Mouse (Mus musculus) heart, embryonic 12.5 days (tissue): ENCODE results near the gene 4933402D24Rik. TPM values are rescaled to one million over a fixed set of nuclear protein-coding genes. Genes with fewer than 3 reads are reported as not detected.

Experiments used
- ATAC-seq: fragments of 200-750 bp; cut with Nextera tagmentation; 2 replicates; pipeline ENCODE4 v1.8.0; 2017; ENCODE audit warnings: moderate TSS enrichment, moderate library complexity; ENCODE audit not compliant: insufficient number of reproducible peaks, low FRiP score
- H3K27ac ChIP-seq: fragments of 300-500 bp; sonication (generic); 2 replicates; pipeline ENCODE4 v1.5.1; 2016; ENCODE audit warnings: mild to moderate bottlenecking, moderate library complexity; ENCODE audit not compliant: poor library complexity, severe bottlenecking
- H3K27me3 ChIP-seq: fragments of 300-500 bp; sonication (generic); replicated peaks from 2 replicates; pipeline ENCODE4 v1.6.1; 2016; ENCODE audit warnings: mild to moderate bottlenecking, moderate library complexity
- H3K36me3 ChIP-seq: fragments of 300-500 bp; sonication (generic); 2 replicates; pipeline ENCODE4 v1.6.1; 2016; ENCODE audit warnings: mild to moderate bottlenecking, moderate library complexity
- H3K4me1 ChIP-seq: fragments of 300-500 bp; sonication (generic); replicated peaks from 2 replicates; pipeline ENCODE4 v1.6.1; 2016; ENCODE audit warnings: mild to moderate bottlenecking
- H3K4me2 ChIP-seq: fragments of 300-500 bp; sonication (generic); 2 replicates; pipeline ENCODE4 v1.6.1; 2016; ENCODE audit warnings: mild to moderate bottlenecking, moderate library complexity
- H3K4me3 ChIP-seq: fragments of 300-500 bp; sonication (generic); 2 replicates; pipeline ENCODE4 v1.5.1; 2016; ENCODE audit warnings: mild to moderate bottlenecking
- H3K9ac ChIP-seq: fragments of 300-500 bp; sonication (generic); 2 replicates; pipeline ENCODE4 v1.6.1; 2016; ENCODE audit warnings: mild to moderate bottlenecking, moderate library complexity
- H3K9me3 ChIP-seq: fragments of 300-500 bp; sonication (generic); replicated peaks from 2 replicates; pipeline ENCODE4 v1.6.1; 2016; ENCODE audit warnings: mild to moderate bottlenecking, moderate library complexity
- WGBS: fragments of 180-500 bp; shearing (Covaris S2); methylation state at CpG from one replicate; pipeline ENCODE4 v1.1.7; 2016; 5-methylcytosine and 5-hydroxymethylcytosine counted together
- polyA plus RNA-seq: library from polyadenylated mRNA; unstranded; fragments of >200 nt; fragmentation: Nextera tagmentation; extraction: Ambion mirVana; gene quantifications from 2 replicates; pipeline ENCODE4 v1.2.1, GENCODE M21; 2016

The 4933402D24Rik gene
- polyA plus RNA-seq = 0.15 and 0.24 TPM in 2 replicates

DNA sequence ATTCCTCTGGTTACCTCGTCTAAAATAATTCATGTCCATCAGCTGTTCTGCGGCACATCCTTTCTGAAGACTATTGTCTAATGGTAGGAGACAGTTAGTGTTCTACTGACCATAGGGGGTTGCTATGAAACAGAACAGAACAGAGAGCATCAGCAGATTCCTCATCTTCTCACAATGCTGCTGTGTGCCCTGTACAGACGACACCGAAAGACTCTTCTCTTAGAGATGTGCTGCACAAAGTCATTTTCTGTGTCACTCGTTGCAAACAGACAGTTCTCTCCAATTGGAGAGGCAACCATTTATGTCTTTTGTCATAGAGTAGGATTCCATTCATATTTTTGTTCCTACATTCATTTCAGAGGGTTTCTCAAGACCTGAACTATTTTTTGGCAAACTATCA is at the start of gene 4933402D24Rik:
TSS of gene 4933402D24Rik (minus strand) at position 101 of the 400 bp plus-strand sequence.
- no peaks in the 10 kb centered on the region for H3K9me3 ChIP-seq
- no peak for ATAC-seq
- H3K27me3 ChIP-seq = no peaks in the 10 kb centered on the region
- H3K4me3 ChIP-seq = no peak within 1 kb of the TSS
- H3K36me3 ChIP-seq = no peaks in the 10 kb centered on the region
- WGBS = 78% methylated on average over 5 of the region's 5 CpGs
- no peak within 1 kb of the TSS for H3K9ac ChIP-seq
- no peak within 1 kb of the TSS for H3K4me2 ChIP-seq
- H3K4me1 ChIP-seq = 0 out of 2 replicates have a peak, but pooled peaks cover 3% of the 10 kb centered on the region
- H3K27ac ChIP-seq = no peak within 1 kb of the TSS

DNA sequence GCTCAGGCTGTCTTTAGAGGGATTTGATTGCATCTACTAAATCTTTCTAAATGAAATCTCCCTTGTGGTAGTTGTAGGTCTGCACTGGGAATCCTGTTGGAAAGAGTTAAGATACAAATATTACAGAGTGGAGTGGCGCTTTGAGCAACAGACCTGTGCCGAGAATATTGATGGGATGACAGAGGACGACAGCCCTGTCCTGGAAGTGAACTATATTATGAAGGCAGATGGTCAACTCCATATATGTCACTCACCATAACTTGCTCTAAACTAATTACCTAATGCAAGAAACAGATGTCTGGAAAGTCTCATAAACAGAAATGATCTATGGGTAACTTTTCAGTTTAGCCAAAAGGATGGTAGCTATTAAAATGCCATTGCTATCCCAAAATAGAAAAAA is 39.5 kb upstream of the 4933402D24Rik start:
- Histone ChIP-seq H3K4me2 (no peak overlapping the region), H3K9me3 (no peaks in the 10 kb centered on the region), H3K9ac (no peak overlapping the region), H3K4me1 (no peaks in the 10 kb centered on the region), H3K27ac (no peak overlapping the region), H3K36me3 (no peaks in the 10 kb centered on the region), H3K4me3 (no peak overlapping the region), H3K27me3 (no peaks in the 10 kb centered on the region)
- no peak for ATAC-seq
- 72% methylated on average over 3 of the region's 3 CpGs for WGBS

DNA sequence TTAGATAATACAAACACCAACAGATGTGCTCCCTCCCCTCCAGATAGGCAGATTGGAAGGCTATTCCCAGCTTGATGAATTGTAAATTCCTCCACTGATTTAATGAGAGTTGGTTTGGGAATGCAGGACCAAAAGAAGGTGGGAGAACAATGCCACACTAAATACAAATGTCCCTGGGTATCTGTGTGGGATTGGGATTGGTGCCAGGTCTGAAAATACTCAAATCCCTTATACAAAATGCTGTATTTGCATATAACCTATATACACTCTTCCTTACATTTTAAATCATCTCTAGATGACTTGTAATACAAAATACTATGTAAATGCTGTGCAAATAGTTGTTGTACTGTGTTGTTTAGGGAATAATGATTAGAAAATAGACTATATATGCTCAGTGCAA is 36.0 kb upstream of the 4933402D24Rik start:
- ATAC-seq = no peak

DNA sequence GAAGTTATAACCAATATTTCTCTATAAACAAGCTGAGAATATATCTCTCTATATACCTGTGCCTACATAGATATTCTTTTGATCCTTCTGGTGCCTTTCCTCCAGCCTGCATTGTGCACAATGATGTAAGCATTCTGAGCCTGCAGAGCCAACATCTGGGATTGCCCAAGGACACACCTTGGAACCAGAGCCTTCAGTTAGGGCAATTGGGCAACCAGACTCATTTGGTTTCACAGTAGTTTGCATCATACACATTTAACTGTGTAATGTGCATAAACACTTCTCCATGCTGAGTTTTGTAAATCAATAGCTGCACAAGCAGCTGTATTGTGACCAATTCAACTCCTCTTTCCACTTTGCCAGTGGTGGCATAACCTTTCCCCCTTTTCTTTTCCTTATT is 25.3 kb upstream of the 4933402D24Rik start:
- H3K27ac ChIP-seq = no peak overlapping the region
- H3K9me3 ChIP-seq = no peaks in the 10 kb centered on the region
- no peaks in the 10 kb centered on the region for H3K36me3 ChIP-seq
- H3K4me1 ChIP-seq = no peaks in the 10 kb centered on the region
- ATAC-seq = no peak
- H3K9ac ChIP-seq = no peak overlapping the region
- H3K4me2 ChIP-seq = no peak overlapping the region
- H3K27me3 ChIP-seq = no peaks in the 10 kb centered on the region
- H3K4me3 ChIP-seq = no peak overlapping the region

More for the DNA sequence above, 36.0 kb upstream of the 4933402D24Rik start:
- Histone ChIP-seq H3K27ac (no peak overlapping the region), H3K9me3 (no peaks in the 10 kb centered on the region), H3K9ac (no peak overlapping the region), H3K4me3 (no peak overlapping the region), H3K36me3 (no peaks in the 10 kb centered on the region), H3K27me3 (no peaks in the 10 kb centered on the region), H3K4me1 (no peaks in the 10 kb centered on the region), H3K4me2 (no peak overlapping the region)

DNA sequence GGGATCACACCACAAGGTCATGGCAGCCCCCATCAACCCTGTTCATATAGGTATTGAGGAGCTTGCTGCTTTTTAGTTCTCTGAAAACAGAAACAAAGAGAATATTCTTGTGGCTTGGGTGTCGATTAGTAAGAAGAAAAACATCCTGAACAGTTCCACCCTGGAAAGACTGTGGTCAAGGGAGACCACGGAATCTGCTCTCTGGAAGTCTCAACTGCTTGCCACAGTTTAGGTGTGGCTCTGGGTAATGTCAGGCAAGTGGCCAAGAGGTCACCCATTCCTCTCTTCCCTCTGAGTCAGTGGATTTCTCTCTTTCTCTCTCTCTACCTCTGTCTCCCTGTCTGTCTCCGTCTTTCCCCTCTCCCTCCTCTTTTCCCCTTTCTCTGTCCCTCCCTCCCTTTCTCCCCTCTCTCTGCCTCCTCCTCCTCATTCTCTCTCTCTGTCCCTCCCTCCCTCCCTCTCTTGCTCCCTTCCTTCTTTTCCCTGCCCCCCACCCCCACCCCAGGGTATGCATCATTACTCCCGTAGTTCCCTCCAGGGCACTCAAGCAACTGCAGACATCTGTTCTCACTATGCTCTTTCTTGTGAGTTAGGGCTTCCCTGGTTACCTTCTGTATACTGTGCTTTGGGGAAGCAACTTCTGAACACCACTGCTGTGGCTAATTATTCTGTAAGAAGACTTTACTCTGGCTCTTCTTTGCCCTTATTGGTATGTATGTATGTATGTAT is 8.0 kb upstream of the 4933402D24Rik start:
- H3K9me3 ChIP-seq = peaks cover 6% of the 10 kb centered on the region; the same call in 1 of the 2 replicates
- H3K4me3 ChIP-seq = no peak overlapping the region
- no peak overlapping the region for H3K4me2 ChIP-seq
- ATAC-seq = no peak
- H3K27ac ChIP-seq = no peak overlapping the region
- no peak overlapping the region for H3K9ac ChIP-seq
- no peaks in the 10 kb centered on the region for H3K27me3 ChIP-seq
- no peaks in the 10 kb centered on the region for H3K4me1 ChIP-seq
- 39% methylated on average over 4 of the region's 4 CpGs for WGBS
- no peaks in the 10 kb centered on the region for H3K36me3 ChIP-seq

DNA sequence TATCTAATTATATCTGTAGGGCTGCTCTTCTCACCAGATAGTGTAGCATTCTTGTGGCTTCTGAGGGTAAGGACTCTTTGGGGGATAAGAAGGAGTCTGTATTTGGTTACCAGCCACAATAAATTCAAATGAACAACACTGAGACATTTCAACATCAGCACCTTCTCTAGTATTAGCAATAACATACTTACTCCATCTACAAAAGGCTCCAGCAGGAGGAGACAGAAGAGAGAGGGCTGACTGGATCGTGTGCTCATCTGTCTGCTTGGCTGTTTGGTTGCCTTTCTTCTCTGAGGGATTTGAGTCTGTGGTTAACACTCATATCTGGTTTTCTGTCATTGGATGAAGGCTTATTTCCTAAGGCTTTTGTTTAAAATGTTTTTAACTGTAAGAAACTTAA is 7.3 kb upstream of the 4933402D24Rik start:
- Histone ChIP-seq H3K27ac (no peak overlapping the region), H3K4me1 (no peaks in the 10 kb centered on the region), H3K9ac (no peak overlapping the region), H3K36me3 (no peaks in the 10 kb centered on the region), H3K27me3 (no peaks in the 10 kb centered on the region), H3K4me3 (no peak overlapping the region), H3K4me2 (no peak overlapping the region), H3K9me3 (peaks cover 6% of the 10 kb centered on the region; the same call in 1 of the 2 replicates)
- no peak for ATAC-seq
- WGBS = 56% methylated on average over 1 of the region's 1 CpGs

DNA sequence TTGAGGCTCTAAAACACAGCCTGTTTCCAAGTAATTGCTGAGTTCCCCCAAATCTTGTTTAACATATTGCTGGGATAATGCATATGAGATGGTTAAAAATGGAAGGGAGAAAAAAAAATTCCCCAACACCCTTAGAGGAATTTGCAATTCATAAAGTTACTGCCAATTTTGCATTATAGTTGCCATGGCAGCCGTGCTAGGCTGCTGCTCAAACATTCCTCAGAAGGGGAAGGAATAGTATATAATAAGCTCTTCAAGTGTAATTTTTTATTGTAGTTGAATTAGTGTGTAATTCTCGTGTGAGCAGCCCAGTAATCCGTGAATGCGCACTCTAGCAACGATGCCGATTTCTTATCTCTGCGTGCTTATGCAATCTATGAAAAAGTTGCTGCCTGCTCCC is 1.2 kb upstream of the 4933402D24Rik start:
- Histone ChIP-seq H3K9ac (no peak overlapping the region), H3K4me1 (no peaks in the 10 kb centered on the region), H3K27me3 (no peaks in the 10 kb centered on the region), H3K36me3 (no peaks in the 10 kb centered on the region), H3K27ac (no peak overlapping the region), H3K4me3 (no peak overlapping the region), H3K4me2 (no peak overlapping the region), H3K9me3 (peaks cover 6% of the 10 kb centered on the region; the same call in 1 of the 2 replicates)
- WGBS = 86% methylated on average over 7 of the region's 7 CpGs
- ATAC-seq = no peak

DNA sequence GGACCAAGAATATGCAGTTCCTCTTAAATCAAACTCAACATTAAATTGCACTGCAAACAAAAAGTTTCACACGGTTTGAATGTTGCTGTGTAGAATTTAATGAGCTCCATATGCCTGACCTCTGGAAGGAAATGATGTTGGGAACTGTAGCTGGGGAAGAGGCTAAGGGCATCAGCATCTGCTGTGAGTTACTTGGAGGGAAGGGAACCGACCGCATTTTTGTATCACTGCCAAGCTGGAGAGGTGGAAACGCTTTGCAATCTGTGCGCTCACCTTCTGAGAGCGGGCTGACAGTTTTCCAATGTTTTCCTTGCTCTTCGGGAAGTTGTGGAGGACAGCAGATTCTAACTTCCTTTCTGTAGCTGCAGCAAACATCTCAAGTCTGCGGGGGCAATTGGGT is 955 bp downstream of the 4933402D24Rik start:
- WGBS = 50% methylated on average over 8 of the region's 8 CpGs
- no peak for ATAC-seq
- no peak overlapping the region for H3K4me3 ChIP-seq
- H3K27me3 ChIP-seq = no peaks in the 10 kb centered on the region
- no peaks in the 10 kb centered on the region for H3K9me3 ChIP-seq
- no peaks in the 10 kb centered on the region for H3K36me3 ChIP-seq
- no peak overlapping the region for H3K9ac ChIP-seq
- no peak overlapping the region for H3K27ac ChIP-seq
- H3K4me1 ChIP-seq = 0 out of 2 replicates have a peak, but pooled peaks cover 3% of the 10 kb centered on the region
- H3K4me2 ChIP-seq = no peak overlapping the region

DNA sequence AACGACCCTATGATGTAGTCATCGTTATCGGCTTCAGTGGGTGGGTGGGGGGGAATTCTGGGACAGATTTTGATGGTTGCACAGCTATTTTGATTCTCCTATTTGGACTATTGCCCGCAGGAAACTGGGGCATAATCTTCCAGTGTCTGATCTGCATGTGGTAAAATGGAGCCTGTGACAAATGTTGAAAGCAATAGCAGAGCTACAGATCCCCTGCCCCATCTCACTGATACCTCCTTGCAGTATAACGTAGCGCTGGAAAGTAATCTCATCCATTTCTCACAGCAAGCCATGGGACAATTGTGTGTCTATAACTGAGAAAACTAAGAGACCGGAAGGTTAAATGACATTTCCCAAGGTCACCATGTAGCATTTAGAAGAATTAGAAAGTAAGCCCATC is 4.7 kb downstream of the 4933402D24Rik start:
- H3K9me3 ChIP-seq = no peaks in the 10 kb centered on the region
- no peaks in the 10 kb centered on the region for H3K27me3 ChIP-seq
- no peaks in the 10 kb centered on the region for H3K36me3 ChIP-seq
- WGBS = 77% methylated on average over 7 of the region's 7 CpGs
- no peak overlapping the region for H3K4me3 ChIP-seq
- no peak for ATAC-seq
- no peak overlapping the region for H3K4me2 ChIP-seq
- H3K4me1 ChIP-seq = 0 out of 2 replicates have a peak, but pooled peaks cover 3% of the 10 kb centered on the region
- H3K27ac ChIP-seq = no peak overlapping the region
- no peak overlapping the region for H3K9ac ChIP-seq

DNA sequence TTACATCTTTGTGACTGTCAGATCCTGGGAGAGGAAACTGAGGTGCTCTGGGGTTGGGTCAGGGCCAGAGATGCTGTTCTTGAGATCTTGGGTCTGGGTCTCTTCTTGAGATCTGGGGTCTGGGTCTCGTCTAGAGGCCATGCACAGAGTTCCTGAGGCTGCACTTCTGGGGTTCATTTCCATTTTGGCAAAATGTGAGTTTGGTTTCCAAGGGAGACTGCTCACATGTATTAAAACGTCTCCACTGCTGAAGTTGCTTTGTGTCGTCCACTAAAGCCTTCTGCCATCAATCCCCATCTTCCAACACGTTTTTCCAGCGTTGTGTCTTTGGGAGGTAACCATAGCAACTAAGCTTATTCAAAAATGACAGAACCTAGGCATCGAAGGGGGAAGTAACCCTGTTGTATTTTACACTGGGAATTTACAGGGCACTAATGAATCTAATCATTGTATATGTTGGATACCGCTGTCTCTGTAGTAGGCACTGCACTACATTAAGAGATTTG is 5.1 kb downstream of the 4933402D24Rik start:
- H3K27ac ChIP-seq = peak overlapping the region; percentile 5; the same call in 1 of the 2 replicates
- WGBS = 56% methylated on average over 7 of the region's 7 CpGs

DNA sequence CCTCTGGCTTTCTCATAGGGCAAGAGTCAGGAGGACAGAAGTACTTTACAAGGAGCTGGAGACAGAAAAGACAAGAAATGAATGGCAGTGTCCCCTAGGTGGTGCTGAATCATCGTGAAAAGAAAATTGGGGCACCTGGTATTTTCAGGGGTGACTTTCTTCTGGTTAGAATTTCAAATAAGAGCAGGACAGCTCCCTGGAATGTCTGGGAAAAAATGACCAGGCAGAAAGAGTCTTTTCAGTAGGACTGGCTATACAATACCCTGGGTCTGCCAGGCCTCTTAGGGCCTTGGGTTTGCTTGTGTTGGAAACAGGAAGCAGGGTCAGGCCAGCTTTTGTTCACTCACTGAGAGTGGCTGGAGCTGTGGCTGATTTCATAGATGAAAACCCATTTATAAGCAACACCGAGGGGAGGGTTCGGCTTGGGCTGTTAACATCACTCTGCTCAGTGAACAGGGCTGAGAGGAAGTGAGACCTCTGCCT is 5.8 kb downstream of the 4933402D24Rik start:
- no peaks in the 10 kb centered on the region for H3K27me3 ChIP-seq
- peak overlapping the region; percentile 5; the same call in 1 of the 2 replicates for H3K27ac ChIP-seq
- WGBS = 32% methylated on average over 3 of the region's 3 CpGs
- peak; percentile 29; the same call in 1 of the 2 replicates for ATAC-seq
- no peaks in the 10 kb centered on the region for H3K9me3 ChIP-seq
- H3K9ac ChIP-seq = no peak overlapping the region
- no peak overlapping the region for H3K4me3 ChIP-seq
- no peaks in the 10 kb centered on the region for H3K36me3 ChIP-seq
- H3K4me2 ChIP-seq = no peak overlapping the region
- H3K4me1 ChIP-seq = 0 out of 2 replicates have a peak, but pooled peaks cover 3% of the 10 kb centered on the region

More for the DNA sequence above, 5.1 kb downstream of the 4933402D24Rik start:
- H3K36me3 ChIP-seq = no peaks in the 10 kb centered on the region
- H3K4me2 ChIP-seq = no peak overlapping the region
- H3K4me1 ChIP-seq = 0 out of 2 replicates have a peak, but pooled peaks cover 3% of the 10 kb centered on the region
- no peaks in the 10 kb centered on the region for H3K27me3 ChIP-seq
- no peak overlapping the region for H3K4me3 ChIP-seq
- no peaks in the 10 kb centered on the region for H3K9me3 ChIP-seq
- H3K9ac ChIP-seq = no peak overlapping the region
- ATAC-seq = no peak
